Mouse (Mus musculus): ENCODE results near the gene Gm14406.
"Not testable (repeated sequence)": the region's sequence is repeated elsewhere in the genome, so short reads cannot be mapped to it uniquely, and the experiment has no call there.

The Gm14406 gene

DNA sequence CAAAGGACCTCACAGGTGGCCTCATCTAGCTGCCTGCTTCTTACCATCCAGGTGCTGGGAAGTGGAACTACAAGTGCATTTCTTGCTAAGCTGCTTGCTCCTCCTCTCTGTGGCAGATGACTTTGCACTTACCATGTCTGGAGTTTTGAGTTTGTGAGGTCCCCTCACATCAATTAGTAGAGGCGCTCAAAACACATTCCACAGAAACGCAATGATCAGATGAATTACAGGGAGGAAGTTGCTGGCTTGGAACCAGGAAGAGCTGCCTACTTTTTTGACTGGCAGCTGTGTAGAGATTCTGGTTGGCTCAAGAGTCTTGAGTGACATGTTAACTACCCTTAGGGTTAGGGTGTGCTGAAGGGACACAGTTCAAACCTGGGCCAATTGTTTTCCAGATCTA lies at the start of gene Gm14406:
Gene Gm14406 (minus strand): TSS at position 213 of the 400 bp plus-strand sequence.
- in situ Hi-C loops (cut with MboI; ENCODE audit: unreplicated experiment in 2 of 2): not testable (repeated sequence)

DNA sequence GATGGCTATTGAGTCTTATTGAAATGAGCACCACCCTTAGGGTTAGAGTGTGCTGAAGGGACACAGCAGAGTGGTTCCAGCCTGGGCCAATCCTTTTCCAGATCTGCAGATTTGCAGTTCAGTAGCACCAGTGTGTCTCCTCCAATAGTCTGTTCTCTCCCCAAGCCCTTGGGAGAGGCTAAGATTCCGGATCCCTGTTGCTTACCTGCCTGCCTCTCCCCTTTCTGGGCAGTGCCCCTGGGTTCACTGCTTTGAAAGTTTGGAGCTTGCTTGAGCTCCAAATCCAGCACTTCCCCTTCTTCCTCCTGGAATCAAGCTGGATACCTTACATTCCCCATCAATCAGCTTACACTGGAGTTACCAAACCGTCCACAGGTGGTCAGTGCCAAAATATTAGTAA lies 2.9 kb downstream of the Gm14406 start:
- in situ Hi-C loops (cut with MboI; ENCODE audit: unreplicated experiment in 2 of 2): not testable (repeated sequence)

DNA sequence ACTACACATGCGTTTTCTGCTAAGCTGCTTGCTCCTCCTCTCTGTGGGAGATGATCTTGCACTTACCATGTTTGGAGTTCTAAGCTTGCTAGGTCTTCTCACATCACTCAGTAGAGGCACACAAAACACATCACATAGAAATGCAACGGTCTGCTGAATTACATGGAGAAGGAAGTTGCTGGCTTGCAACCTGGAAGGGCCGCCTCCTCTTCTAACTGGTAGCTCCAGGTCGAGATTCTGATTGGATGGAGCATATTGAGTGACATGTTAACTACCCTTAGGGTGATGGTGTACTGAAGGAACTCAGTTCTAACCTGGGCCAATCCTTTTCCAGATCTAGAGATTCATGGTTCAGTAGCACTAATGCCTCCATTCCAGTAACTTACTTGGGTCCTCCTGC lies 18.6 kb downstream of the Gm14406 start:
- in situ Hi-C loops (cut with MboI; ENCODE audit: unreplicated experiment in 2 of 2): not testable (repeated sequence)

DNA sequence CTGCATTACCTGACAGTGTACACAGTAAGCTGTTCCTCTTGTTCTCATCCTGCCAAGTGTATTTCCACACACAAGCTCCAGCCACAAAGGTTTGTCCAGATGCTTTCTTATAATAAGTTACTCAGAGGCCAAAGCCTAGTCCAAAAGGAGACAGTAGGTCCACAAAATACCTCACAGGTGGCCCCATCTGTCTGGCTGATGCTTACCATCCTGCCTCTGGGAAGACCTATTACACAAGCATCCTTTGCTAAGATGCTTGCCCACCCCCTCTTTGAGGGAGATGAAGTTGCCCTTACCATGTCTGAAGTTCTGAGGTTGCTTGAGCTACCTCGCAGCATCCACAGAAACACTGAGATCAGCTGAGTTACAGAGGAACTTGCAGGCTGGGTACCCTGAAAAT lies 22.7 kb downstream of the Gm14406 start:
- in situ Hi-C loops (cut with MboI; ENCODE audit: unreplicated experiment in 2 of 2): not testable (repeated sequence)

DNA sequence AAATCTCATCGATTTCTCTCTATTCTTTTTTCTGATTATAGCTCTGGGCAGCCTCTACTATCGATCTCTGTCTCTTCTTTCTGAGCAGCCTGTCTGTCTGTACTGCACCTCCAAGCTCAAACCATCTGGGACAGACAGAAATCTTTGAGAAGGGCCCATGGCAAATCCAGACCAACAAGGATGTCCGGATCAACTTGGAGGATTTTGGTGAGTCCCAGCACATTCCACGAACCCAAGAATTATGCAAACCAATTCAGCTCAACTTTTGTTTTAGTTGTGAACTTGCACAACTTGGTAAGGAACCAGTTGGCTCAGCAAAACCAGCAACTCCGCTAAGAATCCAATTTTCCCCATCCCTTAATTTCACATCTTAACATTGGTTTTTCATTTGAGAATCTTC lies 40.3 kb downstream of the Gm14406 start:
- in situ Hi-C loops (cut with MboI; ENCODE audit: unreplicated experiment in 2 of 2): not testable (repeated sequence)

DNA sequence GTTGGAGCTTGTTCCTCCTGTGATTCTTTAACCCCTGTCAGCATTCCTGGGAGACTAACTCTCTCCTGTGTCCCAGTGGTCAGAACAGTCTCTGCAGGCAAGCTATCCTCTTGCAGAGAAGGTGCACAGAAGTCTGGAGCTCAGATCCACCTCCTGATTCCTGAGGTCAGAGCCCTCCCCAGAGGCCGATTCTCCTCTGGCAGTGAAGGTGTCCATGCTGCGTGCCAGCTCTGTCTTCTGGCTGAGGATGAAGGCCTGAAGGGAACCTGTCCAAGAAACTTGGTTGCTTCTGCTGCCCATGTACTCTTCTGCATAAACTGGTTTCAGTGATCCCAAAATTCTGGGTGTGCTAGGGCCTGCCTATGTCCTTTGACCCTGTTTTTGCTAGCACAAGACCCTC lies 40.9 kb downstream of the Gm14406 start:
- in situ Hi-C loops (cut with MboI; ENCODE audit: unreplicated experiment in 2 of 2): not testable (repeated sequence)

DNA sequence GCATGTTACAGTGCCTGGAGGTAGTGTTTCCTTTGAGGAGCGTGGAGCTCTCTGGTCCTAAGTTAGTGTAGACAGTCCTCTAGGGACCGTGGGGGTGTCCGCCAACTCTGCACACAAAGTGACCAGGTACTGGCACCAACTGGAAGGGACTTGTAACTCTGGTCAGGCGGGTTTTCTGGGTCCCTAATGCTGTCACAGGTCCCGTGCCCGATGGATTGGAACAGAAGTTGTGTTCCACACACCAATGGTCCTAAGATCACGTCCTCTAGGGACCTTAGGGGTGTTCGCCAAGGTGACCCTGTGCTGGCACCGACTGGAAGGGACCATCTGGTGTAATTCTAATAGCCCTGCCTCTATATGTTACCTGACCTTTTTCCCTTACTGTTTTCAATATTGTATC lies 42.1 kb downstream of the Gm14406 start:
- in situ Hi-C loops (cut with MboI; ENCODE audit: unreplicated experiment in 2 of 2): no loop called here

DNA sequence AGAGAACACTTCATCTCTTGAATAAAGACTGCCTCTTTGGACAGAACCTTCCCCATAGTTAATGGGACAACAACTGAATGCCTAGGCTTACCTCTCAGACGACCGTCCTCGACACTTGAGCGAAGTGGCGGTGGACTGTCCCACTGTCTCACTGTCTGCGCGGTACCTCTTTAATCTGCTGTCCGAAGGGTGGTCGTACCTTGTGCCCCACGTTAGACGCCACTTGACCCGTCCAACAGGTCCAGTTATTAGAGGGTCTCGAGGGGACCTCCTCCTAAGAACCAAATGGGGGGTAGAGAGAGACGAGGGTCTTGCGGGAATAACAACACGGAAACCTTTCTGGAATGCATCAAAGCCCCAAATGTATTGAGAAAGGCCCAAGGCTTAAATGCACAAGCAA lies 53.8 kb downstream of the Gm14406 start:
- in situ Hi-C loops (cut with MboI; ENCODE audit: unreplicated experiment in 2 of 2): not testable (repeated sequence)

DNA sequence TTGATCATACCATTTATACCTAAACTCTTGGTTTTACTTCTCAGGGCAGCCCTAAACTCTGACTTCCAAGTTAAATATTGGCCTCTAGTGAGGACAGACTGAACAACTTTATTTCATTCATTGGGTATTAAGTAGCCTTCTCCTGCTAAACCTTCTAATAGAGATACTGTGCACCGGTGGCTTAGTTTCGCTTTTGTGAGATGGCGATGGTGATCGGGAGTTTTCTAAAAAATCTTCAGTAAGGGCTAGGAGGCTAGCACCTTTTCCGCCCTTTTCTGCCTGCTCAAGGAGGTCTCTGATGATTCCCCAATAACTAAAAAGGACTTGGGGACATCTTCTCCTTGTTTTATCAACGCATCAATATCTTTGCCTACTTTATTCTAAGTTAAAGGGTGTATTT lies 54.3 kb downstream of the Gm14406 start:
- in situ Hi-C loops (cut with MboI; ENCODE audit: unreplicated experiment in 2 of 2): not testable (repeated sequence)

DNA sequence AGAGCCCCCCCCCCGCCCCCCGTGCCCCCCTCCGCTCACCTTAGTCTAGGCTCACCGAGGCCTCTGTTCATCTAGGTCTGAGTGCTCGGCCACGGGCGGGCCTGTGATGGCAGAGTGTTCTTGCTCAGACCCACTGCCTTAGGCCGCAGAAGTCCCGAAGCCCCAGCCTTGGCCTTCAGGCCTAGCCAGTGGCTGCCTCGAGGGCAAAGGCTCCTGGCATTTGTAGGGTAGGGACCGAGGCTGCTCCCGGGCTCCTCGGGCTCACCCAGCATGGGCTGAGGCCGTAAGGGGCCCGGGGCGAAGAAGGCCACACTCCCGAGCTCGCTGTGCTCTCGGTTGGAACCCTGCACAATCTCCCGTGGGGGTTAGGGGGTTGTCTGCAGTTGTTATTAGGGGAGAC lies 54.9 kb downstream of the Gm14406 start:
- in situ Hi-C loops (cut with MboI; ENCODE audit: unreplicated experiment in 2 of 2): no loop called here

DNA sequence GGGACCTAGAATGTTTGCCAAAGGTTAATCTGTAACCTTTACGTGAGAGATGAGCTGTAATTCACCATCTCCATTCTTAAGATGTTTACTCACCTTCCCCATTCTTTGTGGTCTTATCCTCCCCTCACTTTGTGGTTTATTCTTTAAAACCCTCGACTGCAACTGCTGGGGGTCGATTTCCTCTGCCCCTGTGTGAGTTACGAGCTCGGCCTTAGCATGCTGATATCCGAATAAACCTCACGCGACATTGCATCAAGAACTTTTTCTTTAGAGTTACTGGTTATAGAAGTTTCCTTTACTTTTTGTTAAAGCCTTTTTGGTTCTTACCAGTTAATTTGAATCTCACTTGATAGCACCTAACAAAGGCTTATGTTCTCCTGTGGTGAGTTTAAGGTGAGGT lies 58.0 kb downstream of the Gm14406 start:
- in situ Hi-C loops (cut with MboI; ENCODE audit: unreplicated experiment in 2 of 2): no loop called here
